Mouse (Mus musculus): ENCODE data around the gene Ntng2.

Ntng2 gene

GRCm38 (mm10) chr2:29237623-29238022 lies 15.2 kb downstream of the Ntng2 start:
- DNase-seq (ENCODE audit: low spot score in 2 of 2): no peak

GRCm38 (mm10) chr2:29235811-29236210 lies 17.0 kb downstream of the Ntng2 start:
- DNase-seq (ENCODE audit: low spot score in 2 of 2): no peak

GRCm38 (mm10) chr2:29235026-29235425 lies 17.8 kb downstream of the Ntng2 start:
- DNase-seq (ENCODE audit: low spot score in 2 of 2): no peak

GRCm38 (mm10) chr2:29234002-29234401 lies 18.8 kb downstream of the Ntng2 start:
- DNase-seq (ENCODE audit: low spot score in 2 of 2): no peak

- DNase-seq (ENCODE audit: low spot score in 2 of 2): no peak
Measured at GRCm38 (mm10) chr2:29230191-29230835, 22.5 kb downstream of the Ntng2 start.

- DNase-seq (ENCODE audit: low spot score in 2 of 2): no peak
Measured at GRCm38 (mm10) chr2:29226671-29227070, 26.1 kb downstream of the Ntng2 start.

GRCm38 (mm10) chr2:29223591-29224262 lies 29.1 kb downstream of the Ntng2 start:
- no peak for DNase-seq (ENCODE audit: low spot score in 2 of 2)

- DNase-seq (ENCODE audit: low spot score in 2 of 2): no peak
Measured at GRCm38 (mm10) chr2:29222302-29222701, 30.5 kb downstream of the Ntng2 start.

- no peak for DNase-seq (ENCODE audit: low spot score in 2 of 2)
Measured at GRCm38 (mm10) chr2:29218831-29219230, 34.0 kb downstream of the Ntng2 start.

- DNase-seq (ENCODE audit: low spot score in 2 of 2): peak; percentile 48 to 67
Measured at GRCm38 (mm10) chr2:29217897-29218296, 34.9 kb downstream of the Ntng2 start.

GRCm38 (mm10) chr2:29217042-29217441 lies 35.8 kb downstream of the Ntng2 start:
- DNase-seq (ENCODE audit: low spot score in 2 of 2): no peak

- no peak for DNase-seq (ENCODE audit: low spot score in 2 of 2)
Measured at GRCm38 (mm10) chr2:29216286-29217012, 36.4 kb downstream of the Ntng2 start.

GRCm38 (mm10) chr2:29206156-29206555 lies 46.6 kb downstream of the Ntng2 start:
- DNase-seq (ENCODE audit: low spot score in 2 of 2): no peak

- no peak for DNase-seq (ENCODE audit: low spot score in 2 of 2)
Measured at GRCm38 (mm10) chr2:29201223-29201955, 51.4 kb downstream of the Ntng2 start.

- DNase-seq (ENCODE audit: low spot score in 2 of 2): no peak
Measured at GRCm38 (mm10) chr2:29199909-29200308, 52.9 kb downstream of the Ntng2 start.

GRCm38 (mm10) chr2:29198446-29198845 lies 54.4 kb downstream of the Ntng2 start:
- DNase-seq (ENCODE audit: low spot score in 2 of 2): no peak

GRCm38 (mm10) chr2:29196844-29197243 lies 56.0 kb downstream of the Ntng2 start:
- DNase-seq (ENCODE audit: low spot score in 2 of 2): no peak

GRCm38 (mm10) chr2:29194547-29195463 lies 58.0 kb downstream of the Ntng2 start:
- DNase-seq (ENCODE audit: low spot score in 2 of 2): peak; percentile 22 to 45

- no peak for DNase-seq (ENCODE audit: low spot score in 2 of 2)
Measured at GRCm38 (mm10) chr2:29193819-29194546, 58.8 kb downstream of the Ntng2 start.

GRCm38 (mm10) chr2:29192629-29193278 lies 60.1 kb downstream of the Ntng2 start:
- no peak for DNase-seq (ENCODE audit: low spot score in 2 of 2)

Measured in right cerebral cortex, postnatal 36 days (tissue).